Mouse (Mus musculus): ENCODE data around the gene Jup. TPM values are rescaled to one million over a fixed set of nuclear protein-coding genes. Genes with fewer than 3 reads are reported as not detected.

Jup gene
- total RNA-seq, 2 experiments from 2014 or later, result 46.3 to 49.9 TPM

DNA sequence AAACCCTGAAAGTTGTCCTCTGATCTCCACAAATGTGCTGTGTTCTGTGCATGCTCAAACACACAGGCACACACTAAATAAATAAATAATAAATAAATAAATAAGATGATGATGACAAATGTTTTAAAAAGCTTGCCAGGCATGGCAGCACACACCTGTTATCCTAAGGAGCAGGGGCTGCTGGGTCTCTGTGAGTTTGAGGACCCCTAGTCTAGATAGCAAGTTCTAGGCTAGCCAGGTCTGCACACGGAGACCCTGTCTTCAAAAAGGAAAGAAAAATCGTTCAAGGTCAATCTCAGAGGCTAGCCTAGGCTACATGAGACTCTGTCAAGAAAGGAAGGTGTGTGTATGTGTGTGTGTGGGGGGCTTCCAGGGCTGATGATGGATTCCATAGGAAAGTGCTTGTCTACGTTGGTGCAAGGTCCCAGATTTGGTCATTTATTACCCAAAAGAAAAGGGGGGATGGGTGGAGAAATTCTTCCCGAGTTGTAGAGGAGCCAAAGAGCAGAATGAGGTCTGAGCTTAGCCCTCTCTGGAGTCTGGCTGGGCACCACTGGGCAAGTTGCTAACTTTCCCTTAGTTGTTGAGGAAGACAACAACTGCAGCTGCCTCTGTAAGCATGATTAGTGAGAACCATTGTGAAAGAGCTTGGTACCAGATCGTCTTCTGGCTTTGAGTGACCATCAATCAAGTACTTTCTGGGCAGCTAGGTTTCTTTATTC lies 3.0 kb downstream of the Jup start:
- no peak for DNase-seq (ENCODE audit: extremely low spot score in 1 of 2, low spot score in 2 of 2)
- intact Hi-C loops (cut with DNase I), result no loop called here

DNA sequence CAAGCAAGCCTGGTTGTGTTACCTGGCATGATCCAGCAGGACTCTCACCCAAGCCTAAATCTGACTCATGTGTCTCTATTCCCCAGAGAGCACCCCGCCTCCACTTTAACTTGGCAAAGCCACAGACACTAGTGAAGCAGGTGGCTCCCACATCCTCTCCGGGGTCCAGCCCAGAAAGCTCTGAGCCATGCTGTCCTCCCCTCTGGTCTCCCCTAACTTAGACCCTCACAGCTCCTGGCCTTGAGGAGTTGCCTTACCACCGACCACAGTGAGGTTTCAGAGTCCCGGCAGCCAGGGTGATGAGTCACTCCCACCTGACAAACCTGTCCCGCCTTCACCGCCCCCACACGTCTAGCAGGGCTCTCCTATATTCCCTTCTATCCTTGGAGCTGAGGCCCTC lies 3.8 kb downstream of the Jup start:
- intact Hi-C loops (cut with DNase I), result no loop called here
- DNase-seq (ENCODE audit: extremely low spot score in 1 of 2, low spot score in 2 of 2), result no peak

DNA sequence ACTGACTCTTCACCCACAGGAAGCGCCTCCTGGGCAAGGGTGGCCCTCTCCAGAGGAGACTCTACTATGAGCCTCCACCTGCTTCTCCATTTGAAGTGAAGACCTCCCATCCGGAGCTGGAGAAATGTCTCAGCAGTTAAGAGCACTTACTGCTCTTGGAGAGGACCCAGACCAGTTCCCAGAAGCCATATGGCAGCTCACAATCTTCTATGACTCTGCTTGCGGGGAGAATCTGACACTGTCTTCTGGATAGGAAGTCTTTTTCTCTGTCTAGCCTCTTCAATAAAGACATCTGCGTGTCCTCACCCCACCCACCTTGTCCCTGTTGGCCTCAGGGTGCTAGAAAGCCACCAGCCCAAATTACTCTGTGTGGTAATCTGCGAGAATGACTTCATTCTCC lies 4.6 kb downstream of the Jup start:
- intact Hi-C loops (cut with DNase I), result no loop called here
- no peak for DNase-seq (ENCODE audit: extremely low spot score in 1 of 2, low spot score in 2 of 2)

DNA sequence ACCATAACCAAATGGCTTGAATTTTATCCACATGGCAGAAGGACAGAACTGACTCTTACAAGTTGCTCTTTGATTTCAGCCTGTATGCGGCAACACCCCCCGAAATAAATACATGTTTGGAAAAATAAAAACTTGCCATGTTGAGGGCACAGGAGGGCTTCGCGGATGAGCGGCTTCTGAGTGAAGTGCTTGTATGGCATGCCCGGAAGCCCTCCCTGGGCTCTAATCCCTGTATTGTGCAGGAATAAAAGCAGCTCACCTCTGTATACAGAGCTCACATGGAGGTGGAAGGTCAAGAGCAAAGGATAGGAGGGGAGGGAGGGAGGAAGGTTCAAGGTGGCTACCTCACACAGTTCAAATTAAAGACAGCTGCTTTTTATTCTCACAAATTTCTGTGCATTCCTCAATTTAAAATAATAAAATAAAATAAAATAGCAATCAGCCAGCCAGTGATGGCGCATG lies 5.6 kb downstream of the Jup start:
- DNase-seq (ENCODE audit: extremely low spot score in 1 of 2, low spot score in 2 of 2), result no peak
- intact Hi-C loops (cut with DNase I), result no loop called here

DNA sequence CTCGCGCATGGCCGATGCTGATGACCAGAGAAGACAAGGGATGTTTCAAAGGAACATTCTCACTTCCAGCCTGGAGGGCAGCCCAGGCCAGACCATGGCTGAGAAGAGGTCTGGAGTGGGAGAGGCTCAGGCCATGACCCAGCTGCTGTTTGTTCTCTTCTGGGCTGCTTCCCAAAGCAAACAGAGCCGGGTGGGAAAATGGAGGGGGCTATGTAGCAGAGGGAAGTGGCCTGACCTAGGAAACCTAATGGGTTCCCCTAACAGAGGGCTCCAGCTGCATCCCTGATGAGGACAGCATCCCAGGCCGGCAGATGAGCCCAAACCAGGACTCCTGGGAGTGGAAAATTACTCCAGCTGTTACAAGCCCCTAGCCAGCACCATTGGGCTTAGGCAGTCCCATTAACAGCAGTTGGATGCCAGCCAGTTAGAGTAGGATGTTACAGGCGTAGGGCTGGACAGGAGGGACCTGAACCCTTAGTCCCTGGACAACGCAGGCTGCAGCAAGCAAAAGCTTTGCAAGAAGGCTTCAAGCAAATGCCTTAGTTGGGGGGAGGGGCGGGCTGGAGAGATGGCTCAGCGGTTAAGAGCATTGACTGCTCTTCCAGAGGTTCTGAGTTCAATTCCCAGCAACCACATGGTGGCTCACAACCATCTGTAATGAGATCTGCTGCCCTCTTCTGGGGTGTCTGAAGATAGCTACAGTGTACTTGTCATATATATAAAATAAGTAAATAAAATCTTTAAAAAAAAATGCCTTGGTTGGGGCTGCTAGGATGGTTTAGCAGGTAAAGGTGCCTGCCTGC lies 6.3 kb downstream of the Jup start:
- intact Hi-C loops (cut with DNase I), result no loop called here
- peak in 1 of 2 experiments; percentile 90 for DNase-seq (ENCODE audit: extremely low spot score in 1 of 2, low spot score in 2 of 2)

DNA sequence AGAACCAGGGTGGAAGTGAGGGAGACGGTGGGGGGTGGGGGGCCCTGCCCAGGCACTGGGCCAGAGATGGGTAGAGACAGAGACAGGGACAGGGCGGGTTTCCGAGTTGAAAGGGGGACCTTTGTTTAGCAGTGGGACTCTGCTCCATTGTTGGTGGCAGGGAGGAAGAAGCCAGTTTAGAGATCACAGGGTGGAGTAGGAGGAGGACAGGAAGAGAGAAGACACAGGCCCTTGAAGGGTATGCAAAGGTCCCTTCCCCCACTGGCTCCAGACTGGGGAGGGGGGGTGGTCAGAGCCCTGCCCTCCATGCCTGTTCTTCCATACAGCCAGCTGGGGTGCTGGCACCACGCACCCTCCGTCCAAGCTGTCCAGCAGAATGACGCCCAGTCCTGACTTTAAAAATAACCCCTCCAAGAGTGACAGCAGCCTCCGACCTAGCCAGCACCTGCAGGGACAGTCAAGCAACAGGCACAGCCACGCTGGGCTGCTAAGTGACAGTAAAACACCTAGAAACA lies 7.6 kb downstream of the Jup start:
- DNase-seq (ENCODE audit: extremely low spot score in 1 of 2, low spot score in 2 of 2), result peak in 1 of 2 experiments; percentile 43
- intact Hi-C loops (cut with DNase I), result no loop called here

DNA sequence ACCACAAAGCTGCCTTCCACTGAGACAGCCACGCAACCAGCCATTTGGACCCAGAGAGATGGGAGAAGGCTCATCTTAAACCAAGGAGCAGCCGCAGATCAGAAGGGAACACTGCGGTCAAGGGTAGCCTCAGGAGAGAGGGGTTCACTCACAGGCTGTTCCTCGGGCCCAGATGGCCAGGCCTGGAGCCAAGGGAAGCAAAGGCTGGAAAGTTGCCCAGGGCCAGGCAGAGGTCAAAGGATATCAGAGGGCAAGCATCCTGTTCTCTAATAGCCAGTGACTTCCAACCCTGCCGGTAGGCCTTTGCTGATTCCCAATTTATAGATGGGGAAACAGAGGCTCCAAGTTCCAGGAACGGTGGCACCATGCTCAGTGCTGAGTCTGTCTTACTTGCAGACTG lies 9.0 kb downstream of the Jup start:
- intact Hi-C loops (cut with DNase I), result no loop called here
- DNase-seq (ENCODE audit: extremely low spot score in 1 of 2, low spot score in 2 of 2), result peak in 1 of 2 experiments; percentile 75

DNA sequence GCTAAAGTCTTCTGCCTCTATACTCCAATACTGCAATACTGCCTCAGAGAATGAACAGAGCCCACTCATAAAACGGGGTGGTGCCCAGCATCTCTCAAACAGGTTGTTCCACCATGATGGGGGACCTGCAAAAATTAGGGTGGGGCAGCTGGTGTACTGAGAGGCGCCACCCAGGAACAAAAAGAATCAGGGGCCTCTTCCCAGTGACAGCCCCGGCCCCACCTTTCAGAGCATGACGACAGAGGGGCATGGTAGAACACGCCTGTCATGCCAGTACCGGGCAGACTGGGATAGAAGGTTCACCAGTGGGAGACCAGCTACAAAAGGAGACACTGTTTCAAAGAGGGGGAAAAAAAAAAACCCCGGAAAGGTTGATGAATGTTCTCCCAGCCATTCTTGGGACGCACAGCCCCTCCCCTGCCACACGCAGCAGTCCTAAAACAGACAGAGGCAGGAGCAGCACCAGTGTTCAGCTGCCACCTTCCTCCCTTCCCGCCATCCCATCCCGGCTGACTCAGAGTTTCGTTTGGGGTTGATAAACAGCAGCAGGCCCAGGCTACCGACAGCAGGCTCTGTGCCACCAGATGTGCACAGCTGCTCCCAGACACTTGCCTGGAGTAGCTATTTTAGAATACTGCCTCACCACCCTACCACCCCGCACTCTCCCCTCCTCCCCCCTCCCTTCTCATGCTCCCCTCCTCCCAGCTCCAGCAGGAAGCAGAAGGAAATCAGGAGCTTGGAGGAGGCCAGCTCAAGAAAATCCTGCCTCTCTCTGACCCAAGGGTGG lies 9.8 kb downstream of the Jup start:
- intact Hi-C loops (cut with DNase I), result no loop called here
- DNase-seq (ENCODE audit: extremely low spot score in 1 of 2, low spot score in 2 of 2), result peak in 1 of 2 experiments; percentile 67

DNA sequence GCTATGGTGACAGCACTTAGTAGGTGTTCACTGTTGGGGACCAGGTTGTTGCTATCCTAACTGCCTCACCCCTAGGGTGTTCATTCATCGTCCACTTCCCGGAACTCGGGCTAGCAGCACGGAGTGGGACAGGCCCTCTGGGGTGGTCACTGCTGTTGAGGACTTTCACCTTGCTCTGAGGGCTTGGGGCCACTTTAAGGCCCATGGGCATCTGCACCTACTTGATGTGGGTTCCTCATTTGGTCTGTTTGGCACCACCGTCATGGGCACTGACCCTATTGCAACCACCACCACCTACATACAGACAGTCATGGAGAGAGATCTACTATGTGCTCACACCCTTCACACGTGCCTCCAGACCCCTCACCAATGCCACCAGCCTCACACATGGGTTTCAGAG lies 10.5 kb downstream of the Jup start:
- no peak for DNase-seq (ENCODE audit: extremely low spot score in 1 of 2, low spot score in 2 of 2)
- intact Hi-C loops (cut with DNase I), result no loop called here

DNA sequence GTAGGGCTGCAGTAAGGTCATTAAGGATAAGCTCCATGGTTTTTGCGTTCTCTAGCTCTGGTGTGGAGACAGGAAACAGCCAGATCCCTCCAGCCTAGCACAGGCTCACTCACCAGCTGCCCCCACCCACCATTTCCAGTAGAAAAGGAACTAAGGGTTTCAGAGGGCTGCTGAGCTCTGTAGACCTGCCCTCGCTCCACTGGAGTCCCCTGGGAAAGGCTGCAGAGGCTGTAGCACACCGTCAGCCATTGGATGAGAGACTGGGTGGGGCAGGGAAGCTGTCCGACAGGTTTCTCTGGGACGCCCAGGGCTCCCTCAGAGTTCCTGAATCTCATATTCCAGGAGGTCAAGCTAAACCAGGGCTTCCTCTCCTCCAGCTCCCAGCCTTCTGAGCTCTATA lies 11.0 kb downstream of the Jup start:
- no peak for DNase-seq (ENCODE audit: extremely low spot score in 1 of 2, low spot score in 2 of 2)
- intact Hi-C loops (cut with DNase I), result no loop called here

DNA sequence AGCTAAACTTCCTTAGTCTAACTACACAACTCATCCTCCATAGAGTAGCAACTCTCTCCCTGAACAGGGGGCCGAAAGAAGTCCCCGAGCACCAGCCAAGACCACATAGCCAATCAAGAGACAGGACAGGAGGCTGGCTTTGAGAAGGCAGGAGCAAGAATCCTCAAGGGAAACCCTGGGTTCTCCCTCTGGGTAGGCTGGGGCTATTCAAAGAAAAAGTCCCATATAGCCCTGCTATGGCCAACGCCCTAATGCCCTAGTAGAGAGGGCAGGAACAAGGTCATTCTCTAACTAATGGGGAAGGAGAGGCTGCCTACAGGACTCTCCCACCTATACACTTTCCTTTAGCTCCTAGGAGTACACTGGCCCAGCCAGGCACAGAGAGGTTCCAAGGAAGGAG lies 12.5 kb downstream of the Jup start:
- intact Hi-C loops (cut with DNase I), result no loop called here
- DNase-seq (ENCODE audit: extremely low spot score in 1 of 2, low spot score in 2 of 2), result no peak

DNA sequence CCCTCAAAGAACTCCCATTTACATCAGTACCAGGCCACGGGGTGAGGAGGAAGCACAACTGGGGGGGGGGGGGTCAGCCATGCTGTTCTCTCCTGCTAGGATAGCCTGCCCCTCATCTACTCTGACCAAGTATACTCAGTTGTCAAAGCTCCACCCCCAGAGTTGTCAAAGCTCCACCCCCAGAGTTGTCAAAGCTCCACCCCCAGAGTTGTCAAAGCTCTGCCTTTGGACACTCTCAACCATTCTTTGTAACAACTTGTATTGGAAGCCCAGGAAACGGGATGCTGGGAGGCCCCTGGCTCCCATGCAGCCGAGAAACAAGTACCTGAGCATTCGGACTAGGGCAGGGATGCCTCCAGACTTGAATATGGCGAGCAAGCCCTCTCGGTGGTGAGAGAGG lies 14.9 kb downstream of the Jup start:
- intact Hi-C loops (cut with DNase I), result no loop called here
- DNase-seq (ENCODE audit: extremely low spot score in 1 of 2, low spot score in 2 of 2), result no peak

DNA sequence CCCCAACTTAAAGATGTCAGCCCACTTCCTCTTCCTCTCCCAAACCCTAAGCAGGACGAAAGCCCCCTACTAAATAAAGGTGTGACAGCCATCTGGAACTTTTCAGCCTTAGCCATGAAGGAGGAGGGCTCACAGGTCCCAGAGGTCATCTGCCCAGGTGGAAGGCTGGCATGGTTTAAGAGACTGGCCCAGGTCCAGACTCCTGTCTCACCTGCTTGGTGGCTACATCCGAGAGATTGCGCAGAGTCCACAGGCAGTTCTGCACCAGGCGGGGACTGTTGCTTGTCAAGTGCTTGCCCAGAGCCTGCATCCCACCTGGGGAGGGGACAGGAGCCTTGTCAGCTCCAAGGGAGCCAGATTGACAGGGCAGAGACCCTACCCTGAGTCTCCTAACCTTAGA lies 18.3 kb downstream of the Jup start:
- DNase-seq (ENCODE audit: extremely low spot score in 1 of 2, low spot score in 2 of 2), result no peak
- intact Hi-C loops (cut with DNase I), result loop anchor here (5.0 kb wide), 1 partner anchor 98 kb away; no protein-coding TSS in a partner anchor

DNA sequence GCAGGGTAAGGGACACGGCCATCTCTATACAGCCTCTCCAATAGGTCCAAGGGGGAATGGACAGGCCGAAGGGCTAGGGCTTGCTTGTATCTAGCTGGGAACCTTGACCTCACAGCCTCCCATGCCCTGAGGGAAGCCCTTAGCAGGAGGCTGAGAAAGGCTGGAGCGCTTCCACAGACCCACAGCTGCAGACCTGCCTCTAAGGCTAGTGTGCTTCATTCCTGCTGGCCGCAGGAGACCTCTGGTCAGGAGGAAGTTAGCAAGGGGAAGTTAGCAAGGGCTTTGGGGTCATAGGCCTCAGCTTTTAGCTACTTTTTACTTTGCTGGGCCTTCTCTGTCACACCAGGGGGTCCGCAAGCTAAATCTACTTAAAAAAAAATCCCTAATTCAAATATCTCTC lies 19.1 kb downstream of the Jup start:
- no peak for DNase-seq (ENCODE audit: extremely low spot score in 1 of 2, low spot score in 2 of 2)
- intact Hi-C loops (cut with DNase I), result loop anchor here (5.0 kb wide), 1 partner anchor 99 kb away; no protein-coding TSS in a partner anchor

DNA sequence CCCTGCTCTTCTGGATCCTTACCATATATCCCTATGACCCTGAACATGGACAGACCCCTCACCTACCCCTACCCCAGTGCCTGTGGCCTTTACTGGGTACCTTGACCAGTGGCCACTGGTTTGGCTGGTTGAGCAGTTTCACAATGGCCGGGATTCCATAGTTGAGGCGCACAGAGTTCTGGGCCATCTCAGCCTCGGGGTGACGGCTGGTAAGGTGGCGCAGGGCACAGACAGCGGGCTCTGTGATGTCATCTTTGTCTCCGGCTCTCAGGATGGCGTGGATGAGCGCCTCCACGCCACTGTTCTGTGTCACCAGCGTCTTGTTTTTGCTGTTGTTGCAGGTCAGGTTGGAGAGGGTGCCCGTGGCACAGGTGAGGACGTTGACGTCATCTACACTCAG lies 19.6 kb downstream of the Jup start:
- DNase-seq (ENCODE audit: extremely low spot score in 1 of 2, low spot score in 2 of 2), result no peak
- intact Hi-C loops (cut with DNase I), result loop anchor here (5.0 kb wide), 1 partner anchor 99 kb away; no protein-coding TSS in a partner anchor

DNA sequence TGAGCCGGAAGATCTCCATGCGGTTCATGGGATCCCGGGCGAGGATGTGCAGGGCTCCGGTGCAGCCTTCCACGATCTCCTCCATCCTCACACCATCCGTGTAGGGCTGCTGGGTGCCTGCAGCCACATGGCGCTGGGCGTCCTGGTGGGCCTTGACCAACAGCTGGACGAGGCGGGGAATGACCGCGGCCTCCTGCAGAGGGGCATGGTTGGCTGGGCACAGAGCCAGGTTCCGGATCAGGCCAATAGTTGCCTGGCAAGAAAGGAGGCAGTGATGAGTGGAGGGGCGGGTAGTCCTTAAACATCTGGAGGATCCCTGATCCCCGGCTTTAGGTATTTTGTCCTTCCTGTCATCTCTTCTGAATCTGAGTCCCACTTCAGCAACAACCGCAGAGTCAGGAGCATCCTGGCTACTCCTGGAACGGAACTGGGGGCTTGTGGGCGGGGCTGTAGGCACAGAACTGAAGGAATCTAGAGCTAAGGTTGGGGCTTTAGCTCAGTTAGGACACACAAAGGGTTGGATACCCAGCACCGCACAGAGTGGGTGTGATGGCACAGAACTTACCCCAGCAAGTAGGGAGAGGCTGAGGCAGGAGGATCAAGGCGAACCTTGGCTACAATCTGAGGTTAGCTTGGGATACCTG lies 20.7 kb downstream of the Jup start:
- intact Hi-C loops (cut with DNase I), result loop anchor here (5.0 kb wide), 1 partner anchor 100 kb away; no protein-coding TSS in a partner anchor
- no peak for DNase-seq (ENCODE audit: extremely low spot score in 1 of 2, low spot score in 2 of 2)

DNA sequence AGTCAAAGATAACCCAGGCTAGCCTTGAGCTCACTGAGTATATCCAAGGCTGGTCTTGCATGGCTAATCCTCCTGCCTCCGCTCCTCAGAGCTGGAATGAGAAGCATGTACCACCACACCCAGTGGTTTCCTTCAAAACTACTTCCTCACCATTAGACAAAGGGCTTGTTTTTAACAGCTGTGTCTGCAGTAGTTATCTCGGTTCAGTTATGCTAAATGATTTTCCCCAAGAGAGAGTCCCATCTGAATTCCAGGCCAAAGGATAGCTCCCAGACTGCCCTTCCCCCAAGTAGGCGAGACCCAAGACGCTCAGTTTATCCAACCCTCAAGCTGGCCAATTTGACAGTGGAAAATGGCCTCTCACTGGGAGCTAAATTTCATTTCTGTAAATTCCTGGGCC lies 21.6 kb downstream of the Jup start:
- no peak for DNase-seq (ENCODE audit: extremely low spot score in 1 of 2, low spot score in 2 of 2)
- intact Hi-C loops (cut with DNase I), result loop anchor here (5.0 kb wide), 1 partner anchor 101 kb away; no protein-coding TSS in a partner anchor

DNA sequence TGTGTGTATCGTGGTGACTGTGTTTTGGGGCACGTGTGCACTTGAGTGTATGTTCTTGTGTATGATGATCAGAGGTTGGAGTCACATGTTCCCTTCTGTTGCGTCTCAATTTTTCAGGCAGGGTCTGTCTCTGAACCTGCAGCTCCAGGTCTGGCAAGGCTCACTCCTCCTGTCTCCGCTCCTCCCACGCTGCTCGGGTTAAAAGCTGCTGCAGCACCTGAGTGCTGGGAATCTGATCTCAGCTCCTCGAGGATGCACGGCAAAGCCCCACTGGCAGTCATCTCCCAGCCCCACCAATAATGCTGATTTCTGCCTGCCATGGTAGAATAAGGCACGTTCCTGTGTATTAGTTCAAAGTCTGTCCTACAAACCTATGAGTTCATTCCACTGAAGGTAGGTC lies 22.4 kb downstream of the Jup start:
- DNase-seq (ENCODE audit: extremely low spot score in 1 of 2, low spot score in 2 of 2), result no peak

More for the DNA sequence above, 22.4 kb downstream of the Jup start:
- intact Hi-C loops (cut with DNase I), result loop anchor here (5.0 kb wide), 1 partner anchor 102 kb away; no protein-coding TSS in a partner anchor
